Mouse (Mus musculus) spleen, postnatal 14 days (tissue): Measurements from ENCODE around the gene Prox1.

Experiments used
- DNase-seq, 2 experiments: peaks; one replicate each; pipeline ENCODE4 v3.0.0; 2021 to 2022; ENCODE audit warnings: low spot score in 2 of 2

The Prox1 gene

GRCm38 (mm10) chr1:190085703-190086102 is 84.8 kb downstream of the Prox1 start:
- DNase-seq, result no peak

DNA sequence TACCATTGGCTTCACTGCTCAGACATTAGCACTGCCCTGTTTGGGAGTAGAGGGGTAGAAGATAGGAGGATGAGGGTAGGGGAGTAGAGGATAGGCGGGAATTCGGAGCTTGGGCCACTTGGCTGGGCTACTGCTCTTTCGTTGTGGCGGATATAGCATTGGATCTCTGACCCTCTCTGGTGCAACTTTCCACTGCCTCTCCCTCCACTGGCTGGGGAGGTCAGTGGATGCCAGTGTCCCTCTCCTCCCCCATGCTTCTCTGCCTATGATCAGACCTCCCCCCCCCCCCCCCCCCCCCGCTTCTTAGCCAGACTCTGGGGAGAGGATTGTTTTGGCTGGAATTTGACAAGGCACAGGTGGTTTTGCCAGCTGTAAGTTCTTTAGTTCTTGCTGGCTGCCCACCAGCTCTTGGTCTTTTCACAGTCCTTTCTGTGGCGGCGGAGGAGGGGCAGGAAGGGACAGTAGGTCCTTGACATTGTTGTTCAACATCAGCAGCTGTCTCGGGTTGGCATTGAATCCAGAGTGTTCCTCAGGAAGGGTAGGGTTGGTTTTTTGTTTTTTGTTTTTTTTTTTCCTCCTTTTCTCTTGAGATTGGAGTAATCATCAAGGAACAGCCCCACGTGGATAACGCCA is 90.8 kb downstream of the Prox1 start:
- DNase-seq, result no peak

- no peak for DNase-seq
These were observed 93.9 kb downstream of the Prox1 start for GRCm38 (mm10) chr1:190076601-190077000.
